Comparison of ENCODE assay signal across 7 mouse cellular contexts in the genomic region with DNA sequence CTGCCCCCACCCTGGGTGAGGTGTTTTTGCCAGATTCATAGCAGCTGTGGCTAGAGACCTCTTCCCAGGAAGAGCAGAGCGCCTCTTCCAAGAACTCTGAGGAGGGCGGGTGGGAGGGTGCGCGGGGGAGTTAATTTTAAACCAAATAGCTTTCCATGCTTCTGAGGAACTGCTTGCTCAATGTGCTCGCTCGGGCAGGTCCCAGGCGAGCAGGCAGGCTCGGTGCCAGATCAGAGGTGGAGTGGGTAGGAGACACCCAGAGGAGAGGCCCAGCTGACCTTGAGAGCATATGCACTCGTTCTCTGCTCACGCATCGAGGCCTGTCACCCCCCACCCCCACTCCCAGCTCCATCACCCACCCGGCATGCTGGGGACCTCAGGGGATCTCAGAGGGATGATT. TPM values are rescaled to one million over a fixed set of nuclear protein-coding genes. Genes with fewer than 3 reads are reported as not detected.
DNase-seq lines count a peak whose midpoint lies in the region; ATAC-seq and TF ChIP-seq lines count a peak whose summit lies in the region.

No protein-coding gene starts in this region.

- no peaks in the 10 kb centered on the region for H3K9me3 ChIP-seq in hindbrain, embryonic 10.5 days

- no peak for TF ChIP-seq POLR2A in embryonic fibroblast, embryonic 13.5 days (IDR thresholded peaks at IDR 0.05; ENCODE audit: low read depth, low read length)

- no peak overlapping the region for H3K4me3 ChIP-seq in embryonic fibroblast, embryonic 13.5 days (ENCODE audit: insufficient read depth, low read length)
- no peak overlapping the region for H3K4me3 ChIP-seq in hindbrain, embryonic 10.5 days

- peak overlapping the region; percentile 15; the same call in 1 of the 2 replicates for H3K27ac ChIP-seq in embryonic fibroblast, embryonic 13.5 days (ENCODE audit: insufficient read depth, low read length)
- H3K27ac ChIP-seq in hindbrain, embryonic 10.5 days: no peak overlapping the region

- 80% methylated on average over 12 of the region's 12 CpGs for WGBS in hindbrain, embryonic 10.5 days

- TF ChIP-seq CTCF in embryonic fibroblast, embryonic 13.5 days (IDR thresholded peaks at IDR 0.05; ENCODE audit: borderline replicate concordance, insufficient read depth, low read length): no peak

- peaks cover 4% of the 10 kb centered on the region; the same call in 1 of the 2 replicates for H3K4me1 ChIP-seq in embryonic fibroblast, embryonic 13.5 days (ENCODE audit: control insufficient read depth, insufficient read depth, low read length)
- H3K4me1 ChIP-seq in hindbrain, embryonic 10.5 days (replicated peaks): peaks cover 19% of the 10 kb centered on the region; the same call in 1 of the 2 replicates

- DNase-seq in adrenal gland, adult 8-10 months: peak; percentile 72
- peak; percentile 92 for DNase-seq in heart, postnatal 4 days
- DNase-seq in liver: peak; percentile 52
- peak; percentile 95 for DNase-seq in skeletal muscle tissue, adult 2 months (ENCODE audit: low read depth, low spot score)
- no peak for DNase-seq in hindbrain, embryonic 10.5 days (ENCODE audit: low spot score)

- H3K36me3 ChIP-seq in hindbrain, embryonic 10.5 days: no peaks in the 10 kb centered on the region

- H3K27me3 ChIP-seq in hindbrain, embryonic 10.5 days (ENCODE audit: insufficient read depth, poor library complexity, severe bottlenecking): no peaks in the 10 kb centered on the region

- ATAC-seq in granulocyte monocyte progenitor cell, adult 5-6 weeks (replicated peaks; ENCODE audit: poor library complexity, severe bottlenecking): no peak

RNA-seq across cellular contexts. Expression of gene Cish, which starts 12.1 kb away (rescaled TPM):
- total RNA-seq in adrenal gland, adult 8-10 months (2022): 10 to 100 TPM in 1 of 4 experiments, 1 to 10 TPM in 3; 4.1 to 62.8 (median 6.5) TPM
- polyA plus RNA-seq in embryonic fibroblast, embryonic 13.5 days (2011; ENCODE audit: insufficient read length, low read depth, missing spikeins): 6.4 and 8.5 TPM in 2 replicates
- 100 to 1,000 TPM; 146 to 176 TPM for total RNA-seq in heart, postnatal 4 days (2021)
- 0.24 and 18.2 TPM in 2 replicates for total RNA-seq in granulocyte monocyte progenitor cell, adult 5-6 weeks (2014; fragmentation: Nextera tagmentation)
- 0.09 and 0.36 TPM in 2 replicates for total RNA-seq in granulocyte monocyte progenitor cell, adult 5-6 weeks (2017)
- polyA plus RNA-seq in hindbrain, embryonic 10.5 days (2016; fragmentation: Nextera tagmentation; extraction: Ambion mirVana): 8.8 and 9.7 TPM in 2 replicates

RNA-seq across cellular contexts. Expression of gene Mapkapk3, which starts 18.2 kb away (rescaled TPM):
- total RNA-seq in adrenal gland, adult 8-10 months (2022): 10 to 100 TPM; 32.7 to 41.4 (median 34.9) TPM
- polyA plus RNA-seq in embryonic fibroblast, embryonic 13.5 days (2011; ENCODE audit: insufficient read length, low read depth, missing spikeins): 17.5 and 28.2 TPM in 2 replicates
- 10 to 100 TPM; 18.3 to 18.9 TPM for total RNA-seq in heart, postnatal 4 days (2021)
- total RNA-seq in granulocyte monocyte progenitor cell, adult 5-6 weeks (2014; fragmentation: Nextera tagmentation): 186 and 231 TPM in 2 replicates
- total RNA-seq in granulocyte monocyte progenitor cell, adult 5-6 weeks (2017): 191 and 207 TPM in 2 replicates
- polyA plus RNA-seq in hindbrain, embryonic 10.5 days (2016; fragmentation: Nextera tagmentation; extraction: Ambion mirVana): 4.9 and 5.1 TPM in 2 replicates

RNA-seq across cellular contexts. Expression of gene Hemk1, which starts 30.3 kb away (rescaled TPM):
- total RNA-seq in adrenal gland, adult 8-10 months (2022): 10 to 100 TPM; 11.6 to 19.6 (median 17.9) TPM
- polyA plus RNA-seq in embryonic fibroblast, embryonic 13.5 days (2011; ENCODE audit: insufficient read length, low read depth, missing spikeins): 10.4 and 14.0 TPM in 2 replicates
- total RNA-seq in heart, postnatal 4 days (2021): 10 to 100 TPM; 13.0 to 15.0 TPM
- total RNA-seq in granulocyte monocyte progenitor cell, adult 5-6 weeks (2014; fragmentation: Nextera tagmentation): 12.0 and 32.9 TPM in 2 replicates
- 6.0 and 11.3 TPM in 2 replicates for total RNA-seq in granulocyte monocyte progenitor cell, adult 5-6 weeks (2017)
- 12.1 and 13.4 TPM in 2 replicates for polyA plus RNA-seq in hindbrain, embryonic 10.5 days (2016; fragmentation: Nextera tagmentation; extraction: Ambion mirVana)

RNA-seq across cellular contexts. Expression of gene 6430571L13Rik, which starts 32.5 kb away (rescaled TPM):
- 1 to 10 TPM; 1.0 to 1.6 (median 1.3) TPM for total RNA-seq in adrenal gland, adult 8-10 months (2022)
- not detected in 2 replicates for polyA plus RNA-seq in embryonic fibroblast, embryonic 13.5 days (2011; ENCODE audit: insufficient read length, low read depth, missing spikeins)
- 1 to 10 TPM; 4.6 to 5.8 TPM for total RNA-seq in heart, postnatal 4 days (2021)
- total RNA-seq in granulocyte monocyte progenitor cell, adult 5-6 weeks (2014; fragmentation: Nextera tagmentation): not detected in 2 replicates
- total RNA-seq in granulocyte monocyte progenitor cell, adult 5-6 weeks (2017): not detected in 2 replicates
- 1.4 and 2.6 TPM in 2 replicates for polyA plus RNA-seq in hindbrain, embryonic 10.5 days (2016; fragmentation: Nextera tagmentation; extraction: Ambion mirVana)

Comparison
In these comparisons a context has a peak if more than half of its experiments do, and no peak if none do; other contexts are left out.
1. RNA of gene Mapkapk3, which starts 18.2 kb away (total RNA-seq): 186 to 231 TPM in granulocyte monocyte progenitor cell, adult 5-6 weeks; 32.7 to 41.4 TPM in adrenal gland, adult 8-10 months and 18.3 to 18.9 TPM in heart, postnatal 4 days; every median in the first group is over 4 times any median in the second.